Mouse (Mus musculus) ES-E14 (cell line): ENCODE data around the gene Endou. TPM values are rescaled to one million over a fixed set of nuclear protein-coding genes. Genes with fewer than 3 reads are reported as not detected.

Experiments used
- DNase-seq: peaks from one replicate; pipeline ENCODE4 v3.0.0-alpha.2; 2013; ENCODE audit warnings: low read depth, low spot score
- H3K27ac ChIP-seq: 2 replicates; pipeline ENCODE4 v1.5.1; 2012; ENCODE audit warnings: low read depth, mild to moderate bottlenecking, low read length, moderate library complexity, mixed read lengths; ENCODE audit not compliant: poor library complexity, insufficient read depth, severe bottlenecking
- H3K36me3 ChIP-seq: 2 replicates; pipeline ENCODE4 v1.6.1; 2012; ENCODE audit warnings: mild to moderate bottlenecking, low read length, moderate library complexity, mixed read lengths; ENCODE audit not compliant: control insufficient read depth, poor library complexity, insufficient read depth, severe bottlenecking
- H3K4me1 ChIP-seq, 2 experiments: fragments of 150-350 bp in 1 of 2; sonication (generic) in 1 of 2; 2 replicates each; pipeline ENCODE4 v1.6.1; 2012; ENCODE audit warnings: low read length in 2 of 2, mild to moderate bottlenecking in 1 of 2, mixed read lengths in 1 of 2; ENCODE audit not compliant: control insufficient read depth in 2 of 2, insufficient read depth in 2 of 2, poor library complexity in 1 of 2
- H3K4me3 ChIP-seq, 2 experiments: fragments of 150-350 bp in 1 of 2; sonication (generic) in 1 of 2; 2 replicates each; pipeline ENCODE4 v1.5.1; 2012; ENCODE audit warnings: low read length in 2 of 2, low read depth in 1 of 2, mild to moderate bottlenecking in 1 of 2, mixed read lengths in 1 of 2; ENCODE audit not compliant: insufficient read depth in 1 of 2, poor library complexity in 1 of 2, severe bottlenecking in 1 of 2
- H3K9ac ChIP-seq: 2 replicates; pipeline ENCODE4 v1.6.1; 2012; ENCODE audit warnings: low read depth, mild to moderate bottlenecking, low read length, mixed read lengths; ENCODE audit not compliant: poor library complexity, insufficient read depth, severe bottlenecking
- H3K9me3 ChIP-seq: fragments of 150-350 bp; sonication (generic); 2 replicates; pipeline ENCODE4 v1.6.1; 2012; ENCODE audit warnings: low read depth, mild to moderate bottlenecking, low read length; ENCODE audit not compliant: control insufficient read depth, insufficient read depth
- CHD2 ChIP-seq: IDR thresholded peaks from 2 replicates; pipeline ENCODE4 v1.6.1; 2014; ENCODE audit warnings: mild to moderate bottlenecking, low read depth, low read length, inconsistent platforms
- HCFC1 ChIP-seq: IDR thresholded peaks from 2 replicates; pipeline ENCODE4 v1.6.1; 2012; ENCODE audit warnings: low read length, inconsistent platforms, borderline replicate concordance; ENCODE audit not compliant: insufficient read depth
- MAFK ChIP-seq: IDR thresholded peaks from 2 replicates; pipeline ENCODE4 v1.6.1; 2014; ENCODE audit warnings: mild to moderate bottlenecking, low read depth, low read length, inconsistent platforms; ENCODE audit not compliant: insufficient read depth
- ZC3H11A ChIP-seq: IDR thresholded peaks from 2 replicates; pipeline ENCODE4 v1.6.1; 2012; ENCODE audit warnings: low read depth, mild to moderate bottlenecking, inconsistent platforms, low read length, borderline replicate concordance
- ZNF384 ChIP-seq: IDR thresholded peaks from 2 replicates; pipeline ENCODE4 v1.6.1; 2012; ENCODE audit warnings: low read depth, low read length, inconsistent platforms
- in situ Hi-C, 2 experiments: fragments of 600-800 bp; cut with MboI; formaldehyde crosslinking; loops; one replicate each; pipeline ENCODE4 v1.15.1; 2025; ENCODE audit warnings: low sequenced_read_pairs in 2 of 2, inconsistent platforms in 1 of 2; ENCODE audit not compliant: unreplicated experiment in 2 of 2
- total RNA-seq: library from RNA; depleted of rRNA; stranded (reverse); fragments of 300-350 nt; gene quantifications from 2 replicates; pipeline ENCODE4 v1.2.3, GENCODE M21; 2012

Gene Endou
- total RNA-seq, 1 experiment = 0.31 TPM

GRCm38 (mm10) chr15:97730365-97730764 lies 774 bp downstream of the Endou start:
- in situ Hi-C loops = no loop called here
- Histone ChIP-seq H3K4me3 (no peak overlapping the region), H3K9me3 (peaks cover 1% of the 10 kb centered on the region; the same call in 1 of the 2 replicates), H3K36me3 (no peaks in the 10 kb centered on the region), H3K27ac (no peak overlapping the region), H3K4me1 (no peaks in the 10 kb centered on the region), H3K9ac (no peak overlapping the region)
- no peak for DNase-seq
- TF ChIP-seq CHD2 (no peak), MAFK (no peak), HCFC1 (no peak), ZC3H11A (no peak), ZNF384 (no peak)

DNA sequence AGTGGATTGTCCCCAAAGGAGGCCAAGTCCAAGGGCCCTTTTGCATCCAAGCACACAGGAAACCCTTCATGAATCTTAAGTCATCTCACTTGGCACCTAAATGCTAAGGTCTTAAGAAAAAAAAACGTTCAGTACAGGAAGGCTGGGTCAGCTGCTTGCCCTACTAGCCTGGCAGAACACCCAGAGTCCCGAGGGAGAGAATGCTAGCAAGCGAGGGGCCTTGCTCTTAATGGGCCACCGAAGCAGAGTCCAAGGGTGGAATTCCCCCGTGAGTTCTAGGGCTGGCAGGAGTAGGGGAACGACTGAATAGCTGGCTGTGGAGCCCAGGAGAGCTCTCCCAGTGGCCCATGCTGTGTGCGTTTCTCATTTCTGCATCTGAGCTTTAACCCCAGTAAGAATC lies 2.3 kb downstream of the Endou start:
- TF ChIP-seq ZC3H11A = no peak
- no peak for TF ChIP-seq CHD2
- TF ChIP-seq MAFK = no peak
- TF ChIP-seq ZNF384 = no peak
- no peak for TF ChIP-seq HCFC1
- no peaks in the 10 kb centered on the region for H3K36me3 ChIP-seq
- no peak overlapping the region for H3K27ac ChIP-seq

DNA sequence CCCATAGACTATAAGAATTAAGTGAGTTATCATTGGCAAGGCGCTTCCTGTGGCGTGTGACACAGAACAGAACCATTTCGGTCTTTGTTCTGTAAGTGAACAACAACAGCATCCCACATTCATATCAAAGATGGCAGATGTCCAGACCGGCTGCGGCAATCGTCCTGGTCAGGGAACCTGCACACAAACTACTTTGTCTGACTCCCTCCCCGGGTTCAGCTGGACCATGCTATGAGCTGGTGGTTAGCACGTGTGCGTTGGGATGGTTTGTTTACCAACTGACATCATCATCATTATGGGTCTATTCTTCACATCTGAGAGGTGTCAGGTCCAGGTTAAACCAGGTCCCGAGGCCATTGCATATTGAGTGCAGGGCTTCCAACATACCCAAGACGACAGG lies 2.7 kb downstream of the Endou start:
- Histone ChIP-seq H3K9ac (no peak overlapping the region), H3K4me3 (no peak overlapping the region), H3K27ac (no peak overlapping the region), H3K9me3 (peaks cover 1% of the 10 kb centered on the region; the same call in 1 of the 2 replicates), H3K4me1 (no peaks in the 10 kb centered on the region), H3K36me3 (no peaks in the 10 kb centered on the region)
- TF ChIP-seq ZNF384 (no peak), MAFK (no peak), CHD2 (no peak), ZC3H11A (no peak), HCFC1 (no peak)
- in situ Hi-C loops = no loop called here
- no peak for DNase-seq

More for the DNA sequence above, 2.3 kb downstream of the Endou start:
- peaks cover 1% of the 10 kb centered on the region; the same call in 1 of the 2 replicates for H3K9me3 ChIP-seq
- in situ Hi-C loops = no loop called here
- H3K4me3 ChIP-seq = no peak overlapping the region
- no peak for DNase-seq
- no peak overlapping the region for H3K9ac ChIP-seq
- H3K4me1 ChIP-seq = no peaks in the 10 kb centered on the region

DNA sequence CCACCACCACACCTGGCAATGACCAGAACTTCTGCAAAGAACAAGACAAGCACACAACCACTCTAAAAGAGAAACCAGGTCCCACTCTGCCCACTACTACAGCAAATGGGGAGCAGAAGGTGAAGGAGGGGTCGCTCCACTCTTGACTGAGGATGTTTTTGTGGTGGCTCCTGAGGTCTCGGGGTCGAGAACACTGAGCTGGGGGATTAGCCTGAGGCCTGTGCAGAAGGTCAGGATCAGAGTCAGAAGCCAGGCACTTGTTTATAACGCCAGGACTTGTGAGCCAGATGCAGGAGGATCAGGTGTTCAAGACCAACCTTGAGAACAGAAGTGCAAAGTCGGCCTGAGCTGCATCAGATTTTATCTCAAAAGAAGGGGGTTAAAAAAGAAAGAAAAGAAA lies 3.6 kb downstream of the Endou start:
- Histone ChIP-seq H3K27ac (no peak overlapping the region), H3K9me3 (no peaks in the 10 kb centered on the region; the same call in 1 of the 2 replicates), H3K4me3 (no peak overlapping the region), H3K4me1 (no peaks in the 10 kb centered on the region), H3K9ac (no peak overlapping the region), H3K36me3 (no peaks in the 10 kb centered on the region)
- in situ Hi-C loops = no loop called here
- DNase-seq = no peak
- TF ChIP-seq CHD2 (no peak), MAFK (no peak), ZNF384 (no peak), HCFC1 (no peak), ZC3H11A (no peak)

DNA sequence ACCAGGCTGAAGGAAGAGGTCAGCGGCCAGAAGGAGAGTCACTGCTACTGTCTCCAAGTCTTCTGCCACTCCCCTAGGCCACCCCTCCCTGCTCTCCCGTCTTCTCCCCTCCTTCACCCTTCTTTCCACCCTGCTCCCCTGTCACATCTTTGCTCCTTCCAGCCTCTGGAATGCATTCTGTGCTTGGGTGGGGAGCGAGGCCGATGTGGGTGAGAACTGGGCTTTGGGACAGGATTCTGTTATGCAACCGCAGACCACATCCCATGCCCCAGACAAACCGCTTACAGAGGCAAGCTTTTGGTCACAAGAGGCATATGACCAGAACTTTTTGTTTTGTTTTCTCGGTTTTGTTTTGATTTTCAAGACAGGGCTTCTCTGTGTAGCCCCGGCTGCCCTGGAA lies 4.1 kb downstream of the Endou start:
- H3K9ac ChIP-seq = no peak overlapping the region
- in situ Hi-C loops = no loop called here
- H3K27ac ChIP-seq = no peak overlapping the region
- no peaks in the 10 kb centered on the region for H3K9me3 ChIP-seq
- DNase-seq = no peak
- H3K4me1 ChIP-seq = no peaks in the 10 kb centered on the region
- TF ChIP-seq MAFK (no peak), ZNF384 (no peak), HCFC1 (no peak), CHD2 (no peak), ZC3H11A (no peak)
- H3K36me3 ChIP-seq = no peaks in the 10 kb centered on the region
- H3K4me3 ChIP-seq = no peak overlapping the region
